Mouse (Mus musculus) MEL (cell line): ENCODE measurements around the gene Arhgap21.

Experiments
- CHD1 ChIP-seq: IDR thresholded peaks from 2 replicates; pipeline ENCODE4 v1.6.1; 2012; ENCODE audit warnings: low read depth, mild to moderate bottlenecking, inconsistent platforms, low read length, improper control_type of control experiment
- CHD2 ChIP-seq: IDR thresholded peaks from 2 replicates; pipeline ENCODE4 v1.6.1; 2011; ENCODE audit warnings: low read length, improper control_type of control experiment
- CTCF ChIP-seq, 3 experiments: IDR thresholded peaks in 2 of 3; conservative IDR thresholded peaks in 1 of 3; 2 replicates each; pipeline ENCODE4 v1.5.1; 2011 to 2012; ENCODE audit warnings: low read length in 3 of 3, low read depth in 2 of 3, mild to moderate bottlenecking in 2 of 3, improper control_type of control experiment in 1 of 3, inconsistent platforms in 1 of 3, mixed read lengths in 1 of 3, moderate library complexity in 1 of 3; ENCODE audit not compliant: control insufficient read depth in 1 of 3, insufficient read depth in 1 of 3, poor library complexity in 1 of 3, severe bottlenecking in 1 of 3
- E2F4 ChIP-seq: IDR thresholded peaks from 2 replicates; pipeline ENCODE4 v1.6.1; 2011; ENCODE audit warnings: low read depth, low read length, improper control_type of control experiment, borderline replicate concordance
- ELF1 ChIP-seq: IDR thresholded peaks from 2 replicates; pipeline ENCODE4 v1.6.1; 2014; ENCODE audit warnings: low read depth, mild to moderate bottlenecking, inconsistent platforms, low read length, improper control_type of control experiment, moderate library complexity
- EP300 ChIP-seq, 2 experiments: IDR thresholded peaks; 2 replicates each; pipeline ENCODE4 v1.6.1; 2011; ENCODE audit warnings: improper control_type of control experiment in 2 of 2, low read length in 2 of 2, low read depth in 1 of 2, mild to moderate bottlenecking in 1 of 2
- ETS1 ChIP-seq: IDR thresholded peaks from 2 replicates; pipeline ENCODE4 v1.6.1; 2012; ENCODE audit warnings: low read depth, mild to moderate bottlenecking, inconsistent platforms, low read length, improper control_type of control experiment, moderate library complexity
- MAFK ChIP-seq: IDR thresholded peaks from 2 replicates; pipeline ENCODE4 v1.6.1; 2011; ENCODE audit warnings: low read depth, mild to moderate bottlenecking, low read length, improper control_type of control experiment, borderline replicate concordance
- MEF2A ChIP-seq: IDR thresholded peaks from 2 replicates; pipeline ENCODE4 v1.6.1; 2014; ENCODE audit warnings: low read depth, mild to moderate bottlenecking, inconsistent platforms, low read length, improper control_type of control experiment; ENCODE audit not compliant: poor library complexity, insufficient replicate concordance, severe bottlenecking; ENCODE audit errors: extremely low read depth
- POLR2A ChIP-seq, 2 experiments: IDR thresholded peaks; 2 replicates each; pipeline ENCODE4 v1.6.1; 2011 to 2012; ENCODE audit warnings: low read length in 2 of 2, mild to moderate bottlenecking in 2 of 2, control low read depth in 1 of 2, improper control_type of control experiment in 1 of 2, low read depth in 1 of 2, moderate library complexity in 1 of 2; ENCODE audit not compliant: control insufficient read depth in 1 of 2, insufficient read depth in 1 of 2, poor library complexity in 1 of 2
- UBTF ChIP-seq: IDR thresholded peaks from 2 replicates; pipeline ENCODE4 v1.6.1; 2012; ENCODE audit warnings: low read depth, mild to moderate bottlenecking, inconsistent platforms, low read length, improper control_type of control experiment, moderate library complexity, borderline replicate concordance; ENCODE audit not compliant: insufficient read depth
- ZKSCAN1 ChIP-seq: IDR thresholded peaks from 2 replicates; pipeline ENCODE4 v1.6.1; 2012; ENCODE audit warnings: low read depth, mild to moderate bottlenecking, inconsistent platforms, low read length, improper control_type of control experiment, moderate library complexity
- ZNF384 ChIP-seq: IDR thresholded peaks from 2 replicates; pipeline ENCODE4 v1.6.1; 2012; ENCODE audit warnings: low read depth, mild to moderate bottlenecking, inconsistent platforms, low read length, improper control_type of control experiment

DNA sequence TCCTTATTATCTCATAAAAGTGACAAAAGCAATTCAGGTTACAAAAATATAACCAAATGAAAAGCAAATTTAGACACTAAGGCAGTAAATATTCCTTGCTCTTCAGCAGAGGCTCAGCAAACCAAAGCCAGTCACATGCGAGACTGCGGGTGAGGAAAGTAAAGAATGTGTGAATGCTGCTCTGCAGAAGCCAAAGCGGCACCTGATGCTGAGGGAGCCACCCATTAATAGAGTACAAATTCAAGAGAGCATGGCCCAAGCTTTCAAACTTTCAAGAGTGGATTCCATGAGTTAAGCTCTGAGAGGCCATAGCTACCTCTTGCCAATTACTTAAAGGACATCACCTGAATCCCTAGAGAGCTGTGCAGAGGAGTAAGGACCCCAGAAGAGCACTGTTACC lies 61.4 kb downstream of the Arhgap21 start:
- TF ChIP-seq CHD1 (no peak), POLR2A (IDR thresholded peaks at IDR 0.05; ENCODE audit: control insufficient read depth in 1 of 2, insufficient read depth in 1 of 2, low read depth in 1 of 2, low read length in 2 of 2, poor library complexity in 1 of 2) (no peak), CHD2 (no peak), CTCF (IDR thresholded peaks at IDR 0.05 in 2 of 3, conservative IDR thresholded peaks at IDR 0.05 in 1 of 3; ENCODE audit: control insufficient read depth in 1 of 3, insufficient read depth in 1 of 3, low read depth in 2 of 3, low read length in 3 of 3, poor library complexity in 1 of 3, severe bottlenecking in 1 of 3) (no peak), E2F4 (no peak), MEF2A (no peak), UBTF (no peak), EP300 (IDR thresholded peaks at IDR 0.05; ENCODE audit: low read depth in 1 of 2, low read length in 2 of 2) (no peak), ELF1 (no peak), ZNF384 (no peak), ZKSCAN1 (no peak), ETS1 (no peak), MAFK (no peak)
